Mouse (Mus musculus) embryonic facial prominence, embryonic 13.5 days (tissue): ENCODE measurements around the gene Stard10. TPM values are rescaled to one million over a fixed set of nuclear protein-coding genes. Genes with fewer than 3 reads are reported as not detected.

Source experiments
- ATAC-seq: fragments of 200-750 bp; cut with Nextera tagmentation; 2 replicates; pipeline ENCODE4 v1.8.0; 2017; ENCODE audit warnings: low read depth; ENCODE audit not compliant: insufficient number of reproducible peaks, insufficient read depth, low FRiP score, low TSS enrichment
- H3K27ac ChIP-seq: fragments of 300-500 bp; sonication (generic); 2 replicates; pipeline ENCODE4 v1.5.1; 2015; ENCODE audit warnings: moderate library complexity, mild to moderate bottlenecking, inconsistent platforms
- H3K27me3 ChIP-seq: fragments of 300-500 bp; sonication (generic); 2 replicates; pipeline ENCODE4 v1.6.1; 2015; ENCODE audit warnings: mild to moderate bottlenecking, inconsistent platforms
- H3K36me3 ChIP-seq: fragments of 300-500 bp; sonication (generic); 2 replicates; pipeline ENCODE4 v1.6.1; 2015; ENCODE audit warnings: mild to moderate bottlenecking, inconsistent platforms
- H3K4me1 ChIP-seq: fragments of 300-500 bp; sonication (generic); 2 replicates; pipeline ENCODE4 v1.6.1; 2015; ENCODE audit warnings: inconsistent platforms
- H3K4me2 ChIP-seq: fragments of 300-500 bp; sonication (generic); 2 replicates; pipeline ENCODE4 v1.6.1; 2015; ENCODE audit warnings: moderate library complexity, mild to moderate bottlenecking, inconsistent platforms
- H3K4me3 ChIP-seq: fragments of 300-500 bp; sonication (generic); 2 replicates; pipeline ENCODE4 v1.5.1; 2015; ENCODE audit warnings: mild to moderate bottlenecking, inconsistent platforms
- H3K9ac ChIP-seq: fragments of 300-500 bp; sonication (generic); 2 replicates; pipeline ENCODE4 v1.6.1; 2015; ENCODE audit warnings: mild to moderate bottlenecking, inconsistent platforms
- H3K9me3 ChIP-seq: fragments of 300-500 bp; sonication (generic); 2 replicates; pipeline ENCODE4 v1.6.1; 2016; ENCODE audit warnings: inconsistent platforms
- WGBS: fragments of 180-500 bp; shearing (Covaris S2); methylation state at CpG from one replicate; pipeline ENCODE4 v1.1.7; 2015; ENCODE audit warnings: mixed read lengths; 5-methylcytosine and 5-hydroxymethylcytosine counted together
- polyA plus RNA-seq: library from polyadenylated mRNA; unstranded; fragments of >200 nt; fragmentation: Nextera tagmentation; extraction: Ambion mirVana; gene quantifications from 2 replicates; pipeline ENCODE4 v1.2.1, GENCODE M21; 2015

The Stard10 gene
- polyA plus RNA-seq, 1 experiment from 2014 or later, result 22.7 TPM

DNA sequence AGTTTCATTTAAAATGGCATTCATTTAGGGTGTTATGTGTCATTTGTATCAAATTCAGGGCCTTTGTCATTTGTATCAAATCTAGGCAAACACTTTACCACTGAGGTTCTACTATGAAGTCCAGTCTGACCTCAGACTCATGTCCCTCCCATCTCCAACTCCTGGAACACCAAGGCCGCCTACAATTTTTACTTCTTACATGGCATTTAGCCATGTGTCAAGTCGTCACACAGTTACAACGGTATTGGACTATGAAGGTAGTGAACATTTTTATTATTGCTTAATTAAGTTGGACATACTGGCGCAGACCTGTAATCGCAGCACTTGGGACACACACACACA is 6.9 kb upstream of the Stard10 start:
- H3K36me3 ChIP-seq, result no peaks in the 10 kb centered on the region
- 0 out of 2 replicates have a peak, but pooled peaks cover 4% of the 10 kb centered on the region for H3K4me1 ChIP-seq
- H3K9me3 ChIP-seq, result no peaks in the 10 kb centered on the region
- H3K4me2 ChIP-seq, result peak overlapping the region; percentile 61
- H3K27me3 ChIP-seq, result no peaks in the 10 kb centered on the region
- 32% methylated on average over 5 of the region's 5 CpGs for WGBS
- peak overlapping the region; percentile 72 for H3K4me3 ChIP-seq
- peak overlapping the region; percentile 94 for H3K27ac ChIP-seq
- H3K9ac ChIP-seq, result peak overlapping the region; percentile 78
- ATAC-seq, result no peak

DNA sequence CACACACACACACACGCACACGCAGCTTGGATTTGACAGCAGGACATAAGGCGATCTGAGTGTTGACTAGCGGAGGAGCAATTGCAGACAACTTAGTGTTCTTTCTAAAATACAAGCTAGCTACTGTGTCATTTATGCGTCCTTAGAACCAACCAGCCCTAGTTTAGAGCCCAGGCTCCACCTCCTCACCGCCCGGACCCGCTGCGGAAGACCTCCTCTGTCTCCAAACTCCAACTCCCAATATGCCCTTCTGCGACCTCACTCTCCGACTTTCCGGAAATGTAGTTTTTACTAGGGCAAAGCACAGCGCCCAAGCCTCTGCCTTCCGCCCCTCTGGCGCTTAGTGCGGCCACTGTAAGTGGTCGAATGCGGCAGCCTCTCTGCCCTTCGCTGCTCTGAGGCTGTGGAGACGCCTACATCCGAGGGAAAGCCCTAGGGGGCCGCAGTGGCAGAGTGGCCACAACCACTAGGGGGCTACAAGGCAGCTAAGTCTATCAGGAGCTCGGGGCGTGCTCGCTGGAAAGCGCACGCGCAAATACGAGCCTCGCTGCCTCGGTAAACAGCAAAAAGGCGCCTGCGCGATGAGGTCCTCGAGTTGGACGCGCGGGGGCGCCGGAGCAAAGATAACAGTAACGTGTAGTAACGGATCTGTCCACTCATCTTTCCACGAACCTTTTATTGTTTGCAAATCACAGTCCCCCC is 6.4 kb upstream of the Stard10 start:
- 0 out of 2 replicates have a peak, but pooled peaks cover 4% of the 10 kb centered on the region for H3K4me1 ChIP-seq
- peak overlapping the region; percentile 78 for H3K9ac ChIP-seq
- no peaks in the 10 kb centered on the region for H3K36me3 ChIP-seq
- no peaks in the 10 kb centered on the region for H3K27me3 ChIP-seq
- ATAC-seq, result peak; percentile 92
- peak overlapping the region; percentile 94 for H3K27ac ChIP-seq
- 1% methylated on average over 43 of the region's 43 CpGs for WGBS
- H3K9me3 ChIP-seq, result no peaks in the 10 kb centered on the region
- H3K4me3 ChIP-seq, result peak overlapping the region; percentile 72
- H3K4me2 ChIP-seq, result peak overlapping the region; percentile 61

GRCm38 (mm10) chr7:101311061-101311460 is 5.8 kb upstream of the Stard10 start:
- 0 out of 2 replicates have a peak, but pooled peaks cover 4% of the 10 kb centered on the region for H3K4me1 ChIP-seq
- H3K9me3 ChIP-seq, result no peaks in the 10 kb centered on the region
- peak overlapping the region; percentile 94; the same call in 1 of the 2 replicates for H3K27ac ChIP-seq
- H3K27me3 ChIP-seq, result no peaks in the 10 kb centered on the region
- no peaks in the 10 kb centered on the region for H3K36me3 ChIP-seq
- peak overlapping the region; percentile 61 for H3K4me2 ChIP-seq
- peak overlapping the region; percentile 72 for H3K4me3 ChIP-seq
- 27% methylated on average over 2 of the region's 2 CpGs for WGBS
- H3K9ac ChIP-seq, result 0 out of 2 replicates have a peak overlapping the region, but pooled peaks have one; percentile 78
- ATAC-seq, result no peak

GRCm38 (mm10) chr7:101313033-101313432 is 3.9 kb upstream of the Stard10 start:
- Histone ChIP-seq H3K36me3 (no peaks in the 10 kb centered on the region), H3K9me3 (no peaks in the 10 kb centered on the region), H3K9ac (no peak overlapping the region), H3K4me3 (no peak overlapping the region), H3K27me3 (peaks cover 1% of the 10 kb centered on the region; the same call in 1 of the 2 replicates), H3K27ac (no peak overlapping the region), H3K4me1 (0 out of 2 replicates have a peak, but pooled peaks cover 4% of the 10 kb centered on the region), H3K4me2 (no peak overlapping the region)
- 70% methylated on average over 3 of the region's 3 CpGs for WGBS
- no peak for ATAC-seq

GRCm38 (mm10) chr7:101314396-101314795 is 2.5 kb upstream of the Stard10 start:
- 0 out of 2 replicates have a peak, but pooled peaks cover 4% of the 10 kb centered on the region for H3K4me1 ChIP-seq
- H3K27ac ChIP-seq, result no peak overlapping the region
- WGBS, result 61% methylated on average over 5 of the region's 5 CpGs
- no peak overlapping the region for H3K9ac ChIP-seq
- H3K4me3 ChIP-seq, result no peak overlapping the region
- H3K36me3 ChIP-seq, result no peaks in the 10 kb centered on the region
- no peaks in the 10 kb centered on the region for H3K9me3 ChIP-seq
- no peak for ATAC-seq
- H3K4me2 ChIP-seq, result no peak overlapping the region
- H3K27me3 ChIP-seq, result peaks cover 11% of the 10 kb centered on the region

- Histone ChIP-seq H3K27me3 (peaks cover 18% of the 10 kb centered on the region), H3K9me3 (no peaks in the 10 kb centered on the region), H3K4me3 (no peak overlapping the region), H3K4me2 (no peak overlapping the region), H3K27ac (no peak overlapping the region), H3K9ac (no peak overlapping the region), H3K36me3 (no peaks in the 10 kb centered on the region), H3K4me1 (0 out of 2 replicates have a peak, but pooled peaks cover 8% of the 10 kb centered on the region)
- ATAC-seq, result no peak
These were observed 1.2 kb upstream of the Stard10 start for GRCm38 (mm10) chr7:101315699-101316098.

- Histone ChIP-seq H3K4me3 (no peak overlapping the region), H3K27ac (no peak overlapping the region), H3K9ac (no peak overlapping the region), H3K36me3 (no peaks in the 10 kb centered on the region), H3K4me2 (no peak overlapping the region), H3K27me3 (peaks cover 20% of the 10 kb centered on the region), H3K4me1 (peaks cover 12% of the 10 kb centered on the region), H3K9me3 (no peaks in the 10 kb centered on the region)
- 62% methylated on average over 6 of the region's 6 CpGs for WGBS
- ATAC-seq, result no peak
These were observed 290 bp upstream of the Stard10 start for GRCm38 (mm10) chr7:101316591-101317001.

DNA sequence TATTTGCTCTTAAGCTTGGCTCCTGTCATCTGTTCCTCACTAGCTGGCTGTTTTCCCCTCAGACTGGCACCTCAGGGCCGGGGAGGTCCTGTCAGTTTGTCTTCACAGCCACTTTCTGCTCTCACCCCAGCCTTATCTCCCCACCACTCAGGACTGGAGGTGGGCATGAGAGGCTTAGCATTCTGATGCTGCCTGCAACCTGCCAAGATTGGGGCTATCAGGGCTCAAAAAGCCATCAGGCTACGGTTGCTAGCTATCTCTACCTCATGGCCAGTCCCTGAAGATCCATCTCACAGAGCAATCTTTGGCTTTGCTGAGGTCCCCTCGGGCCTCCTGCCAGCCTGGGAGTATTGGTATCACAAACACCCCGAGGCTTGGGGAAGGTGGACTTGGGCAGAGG is 2.0 kb downstream of the Stard10 start:
- ATAC-seq, result no peak
- Histone ChIP-seq H3K27me3 (peaks cover 30% of the 10 kb centered on the region), H3K4me2 (no peak overlapping the region), H3K4me3 (no peak overlapping the region), H3K4me1 (peaks cover 27% of the 10 kb centered on the region), H3K9me3 (no peaks in the 10 kb centered on the region), H3K9ac (no peak overlapping the region), H3K36me3 (no peaks in the 10 kb centered on the region), H3K27ac (no peak overlapping the region)
- 62% methylated on average over 4 of the region's 4 CpGs for WGBS

DNA sequence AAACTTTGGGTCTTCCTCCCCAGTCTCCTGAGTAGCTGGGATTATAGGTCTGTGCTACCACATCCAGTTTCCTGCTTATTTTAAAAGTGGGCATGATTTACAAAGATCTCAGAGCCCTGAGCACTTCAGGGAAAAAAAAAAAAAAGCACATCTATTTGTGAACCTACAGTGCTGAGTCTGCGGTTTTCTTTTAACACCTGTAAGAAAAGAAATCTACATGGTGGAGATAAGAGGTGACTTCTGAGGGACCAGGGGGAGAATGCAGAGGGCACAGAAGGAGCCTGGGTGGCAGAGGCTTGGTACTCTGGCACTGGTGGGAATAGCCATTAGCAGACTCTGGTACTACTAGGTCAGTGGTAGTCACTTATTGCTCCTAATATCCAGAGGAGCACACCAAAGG is 2.9 kb downstream of the Stard10 start:
- no peak overlapping the region for H3K27ac ChIP-seq
- H3K27me3 ChIP-seq, result peaks cover 30% of the 10 kb centered on the region
- WGBS, result 80% methylated on average over 1 of the region's 1 CpGs
- H3K9me3 ChIP-seq, result no peaks in the 10 kb centered on the region
- no peak for ATAC-seq
- no peaks in the 10 kb centered on the region for H3K36me3 ChIP-seq
- no peak overlapping the region for H3K4me3 ChIP-seq
- H3K9ac ChIP-seq, result no peak overlapping the region
- H3K4me2 ChIP-seq, result no peak overlapping the region
- H3K4me1 ChIP-seq, result peaks cover 27% of the 10 kb centered on the region

GRCm38 (mm10) chr7:101320399-101321217 is 3.7 kb downstream of the Stard10 start:
- peak overlapping the region; percentile 81 for H3K9ac ChIP-seq
- H3K4me1 ChIP-seq, result peaks cover 27% of the 10 kb centered on the region
- ATAC-seq, result 0 out of 2 replicates have a peak, but pooled peaks have one; percentile 66
- H3K9me3 ChIP-seq, result no peaks in the 10 kb centered on the region
- H3K36me3 ChIP-seq, result no peaks in the 10 kb centered on the region; the same call in 1 of the 2 replicates
- peak overlapping the region; percentile 48; the same call in 1 of the 2 replicates for H3K27ac ChIP-seq
- H3K27me3 ChIP-seq, result peaks cover 30% of the 10 kb centered on the region
- H3K4me3 ChIP-seq, result peak overlapping the region; percentile 77
- peak overlapping the region; percentile 91 for H3K4me2 ChIP-seq
- 6% methylated on average over 24 of the region's 37 CpGs for WGBS

DNA sequence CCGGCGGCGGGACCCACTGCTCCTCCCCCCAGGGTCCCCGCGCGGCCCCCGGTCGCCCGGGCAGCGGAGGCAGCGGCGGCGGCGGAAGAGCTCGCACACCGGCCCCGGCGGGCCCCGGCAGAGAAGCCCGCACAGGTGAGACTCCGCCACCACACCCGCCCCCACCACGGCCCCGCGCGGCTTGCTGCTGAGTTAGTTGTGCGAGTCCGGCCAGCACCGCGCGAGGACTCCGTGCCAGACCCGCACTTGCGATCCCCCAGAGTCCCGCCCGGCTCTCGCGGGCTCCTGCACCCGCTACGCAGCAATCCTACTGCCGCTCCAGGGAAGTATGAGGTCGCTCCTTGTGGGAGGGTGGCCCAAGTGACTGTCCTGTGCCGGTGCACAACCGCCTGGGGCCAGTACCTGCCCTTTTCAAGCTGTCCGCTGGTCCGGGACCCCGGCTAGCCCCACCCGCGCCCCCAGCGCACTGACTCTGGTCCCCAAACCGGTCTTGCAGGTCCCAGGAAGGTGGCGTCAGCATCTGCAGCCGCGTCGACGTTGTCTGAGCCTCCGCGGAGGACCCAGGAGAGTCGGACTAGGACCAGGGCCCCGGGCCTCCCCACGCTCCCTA is 4.4 kb downstream of the Stard10 start:
- Histone ChIP-seq H3K9ac (peak overlapping the region; percentile 81), H3K4me1 (peaks cover 27% of the 10 kb centered on the region), H3K27me3 (peaks cover 30% of the 10 kb centered on the region), H3K9me3 (no peaks in the 10 kb centered on the region), H3K4me3 (peak overlapping the region; percentile 77), H3K4me2 (peak overlapping the region; percentile 91), H3K36me3 (no peaks in the 10 kb centered on the region; the same call in 1 of the 2 replicates), H3K27ac (peak overlapping the region; percentile 48; the same call in 1 of the 2 replicates)
- under 1% methylated on average over 42 of the region's 61 CpGs for WGBS
- ATAC-seq, result peak; percentile 71
